Mouse (Mus musculus) olfactory bulb, adult 2 months (tissue): ENCODE data around the gene Hsf4.

ENCODE experiments used
- CTCF ChIP-seq: fragments of 200-500 bp; IDR thresholded peaks from 2 replicates; pipeline ENCODE4 v1.5.1; 2012; ENCODE audit warnings: low read depth, mild to moderate bottlenecking, low read length, moderate library complexity; ENCODE audit not compliant: insufficient read depth
- POLR2A ChIP-seq: fragments of 200-500 bp; IDR thresholded peaks from 2 replicates; pipeline ENCODE4 v1.6.1; 2012; ENCODE audit warnings: mild to moderate bottlenecking, low read depth, low read length, moderate library complexity; ENCODE audit not compliant: insufficient read depth

DNA sequence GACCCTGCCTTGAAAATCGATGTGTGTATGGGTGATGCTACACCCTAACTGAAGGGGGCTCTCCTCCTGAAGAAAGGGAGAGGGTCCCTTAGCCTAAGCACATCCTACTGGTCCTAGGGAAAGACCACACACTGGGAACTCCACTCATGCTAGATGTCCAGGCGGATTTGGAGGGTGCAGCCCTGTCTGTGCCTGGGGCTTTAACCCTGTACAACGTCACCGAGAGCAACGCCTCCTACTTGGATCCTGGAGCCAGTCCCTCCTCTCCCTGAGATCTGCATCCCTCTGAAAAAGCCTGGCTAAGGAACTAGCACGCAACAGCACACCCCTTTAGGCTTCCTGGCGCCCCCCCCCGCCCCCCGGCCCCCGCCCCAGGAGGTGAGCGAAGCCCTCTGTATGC is 5.8 kb downstream of the Hsf4 start:
- TF ChIP-seq CTCF (no peak), POLR2A (no peak)
